Mouse (Mus musculus) heart, adult 2 months (tissue): Measurements from ENCODE around the gene Pomp. TPM values are rescaled to one million over a fixed set of nuclear protein-coding genes. Genes with fewer than 3 reads are reported as not detected.

Experiments
- DNase-seq, 2 experiments: peaks; one replicate each; pipeline ENCODE4 v3.0.0; 2021
- H3K27ac ChIP-seq: fragments of 200-600 bp; 2 replicates; pipeline ENCODE4 v1.8.1; 2022
- H3K27me3 ChIP-seq: fragments of 200-500 bp; 2 replicates; pipeline ENCODE4 v1.6.1; 2012; ENCODE audit warnings: mild to moderate bottlenecking, low read length, inconsistent platforms, mixed read lengths; ENCODE audit not compliant: control insufficient read depth, insufficient read depth
- H3K36me3 ChIP-seq: fragments of 200-500 bp; 2 replicates; pipeline ENCODE4 v1.6.1; 2012; ENCODE audit warnings: low read length, inconsistent platforms; ENCODE audit not compliant: control insufficient read depth, insufficient read depth
- H3K4me1 ChIP-seq: fragments of 200-500 bp; 2 replicates; pipeline ENCODE4 v1.6.1; 2011; ENCODE audit warnings: low read length; ENCODE audit not compliant: control insufficient read depth, insufficient read depth
- H3K4me3 ChIP-seq: fragments of 200-600 bp; 2 replicates; pipeline ENCODE4 v1.8.1; 2022
- H3K79me2 ChIP-seq: fragments of 200-500 bp; replicated peaks from 2 replicates; pipeline ENCODE4 v1.6.1; 2012; ENCODE audit warnings: mild to moderate bottlenecking, inconsistent platforms, low read length, moderate library complexity, mixed read lengths; ENCODE audit not compliant: control insufficient read depth, insufficient read depth
- H3K9ac ChIP-seq: fragments of 200-500 bp; 2 replicates; pipeline ENCODE4 v1.6.1; 2012; ENCODE audit warnings: low read depth, mild to moderate bottlenecking, control low read depth, inconsistent platforms, low read length, mixed read lengths
- CTCF ChIP-seq: fragments of 200-600 bp; IDR thresholded peaks from 2 replicates; pipeline ENCODE4 v1.8.1; 2022; ENCODE audit warnings: antibody characterized with exemption, mild to moderate bottlenecking, moderate library complexity
- EP300 ChIP-seq: fragments of 200-500 bp; IDR thresholded peaks from 2 replicates; pipeline ENCODE4 v1.6.1; 2011; ENCODE audit warnings: low read depth, low read length, control low read depth; ENCODE audit not compliant: insufficient read depth
- POLR2A ChIP-seq: fragments of 200-500 bp; IDR thresholded peaks from 2 replicates; pipeline ENCODE4 v1.6.1; 2011; ENCODE audit warnings: mild to moderate bottlenecking, low read depth, low read length, control low read depth; ENCODE audit not compliant: insufficient read depth
- WGBS: fragments of 180-500 bp; shearing (Covaris S2); methylation state at CpG from one replicate; pipeline ENCODE4 v1.1.7; 2018; 5-methylcytosine and 5-hydroxymethylcytosine counted together
- intact Hi-C: fragments of 180-260 bp; cut with DNase I; formaldehyde crosslinking; loops from one replicate; pipeline ENCODE4 v1.15.1; 2025
- polyA plus RNA-seq: library from polyadenylated mRNA; depleted of rRNA; stranded (reverse); fragments of >200 nt; gene quantifications from 2 replicates; pipeline ENCODE4 v1.2.3, GENCODE M21; 2012
- total RNA-seq, 2 experiments: library from RNA; stranded (reverse); gene quantifications; 2 replicates each; pipeline ENCODE4 v1.2.3; 2021

Pomp gene
- total and polyA plus RNA-seq, 3 experiments: 86.5 to 176 (median 137) TPM

- Histone ChIP-seq H3K27ac (no peak overlapping the region), H3K79me2 (no peaks in the 10 kb centered on the region), H3K36me3 (no peaks in the 10 kb centered on the region), H3K4me1 (0 out of 2 replicates have a peak, but pooled peaks cover under 1% of the 10 kb centered on the region), H3K27me3 (no peaks in the 10 kb centered on the region), H3K9ac (no peak overlapping the region), H3K4me3 (no peak overlapping the region)
- TF ChIP-seq EP300 (no peak), CTCF (peak; percentile 9; the same call in 1 of the 2 replicates)
- DNase-seq: no peak
- intact Hi-C loops: no loop called here
- WGBS: 90% methylated on average over 9 of the region's 9 CpGs
Observed at GRCm38 (mm10) chr5:147817747-147818496, 42.3 kb upstream of the Pomp start.

DNA sequence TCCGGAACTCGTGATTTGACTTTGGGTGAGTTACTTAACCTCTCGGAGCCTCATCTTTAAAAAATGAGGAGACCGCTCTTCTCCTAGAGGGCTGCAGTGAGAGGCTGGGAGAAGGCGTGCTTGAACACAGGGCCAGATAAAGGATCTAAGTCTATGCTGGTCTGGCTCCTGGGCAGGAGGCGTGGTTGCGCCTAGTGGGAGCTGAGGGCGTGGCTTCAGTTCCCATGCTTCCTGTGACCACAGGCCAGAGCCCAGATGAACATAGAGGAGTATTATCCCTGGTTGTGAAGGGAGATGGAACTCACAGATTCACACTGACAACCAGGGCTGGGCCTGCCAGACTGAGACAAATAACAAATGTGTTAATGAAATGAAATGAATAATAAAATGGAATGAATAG, 41.4 kb upstream of the Pomp start:
- intact Hi-C loops: no loop called here
- Histone ChIP-seq H3K9ac (no peak overlapping the region), H3K27me3 (no peaks in the 10 kb centered on the region), H3K36me3 (no peaks in the 10 kb centered on the region), H3K27ac (no peak overlapping the region), H3K79me2 (no peaks in the 10 kb centered on the region), H3K4me3 (no peak overlapping the region), H3K4me1 (no peaks in the 10 kb centered on the region)
- 86% methylated on average over 8 of the region's 8 CpGs for WGBS
- no peak for DNase-seq
- TF ChIP-seq POLR2A: no peak

GRCm38 (mm10) chr5:147819895-147820294, 40.4 kb upstream of the Pomp start:
- intact Hi-C loops: loop anchor here (5.0 kb wide), 1 partner anchor 53 kb away; no protein-coding TSS in a partner anchor
- Histone ChIP-seq H3K4me3 (no peak overlapping the region), H3K79me2 (no peaks in the 10 kb centered on the region), H3K9ac (no peak overlapping the region), H3K4me1 (no peaks in the 10 kb centered on the region), H3K27ac (no peak overlapping the region), H3K36me3 (no peaks in the 10 kb centered on the region), H3K27me3 (no peaks in the 10 kb centered on the region)
- DNase-seq: no peak
- TF ChIP-seq POLR2A: no peak
- TF ChIP-seq CTCF: peak; percentile 28; the same call in 1 of the 2 replicates
- TF ChIP-seq EP300: no peak
- WGBS: 86% methylated on average over 7 of the region's 7 CpGs

DNA sequence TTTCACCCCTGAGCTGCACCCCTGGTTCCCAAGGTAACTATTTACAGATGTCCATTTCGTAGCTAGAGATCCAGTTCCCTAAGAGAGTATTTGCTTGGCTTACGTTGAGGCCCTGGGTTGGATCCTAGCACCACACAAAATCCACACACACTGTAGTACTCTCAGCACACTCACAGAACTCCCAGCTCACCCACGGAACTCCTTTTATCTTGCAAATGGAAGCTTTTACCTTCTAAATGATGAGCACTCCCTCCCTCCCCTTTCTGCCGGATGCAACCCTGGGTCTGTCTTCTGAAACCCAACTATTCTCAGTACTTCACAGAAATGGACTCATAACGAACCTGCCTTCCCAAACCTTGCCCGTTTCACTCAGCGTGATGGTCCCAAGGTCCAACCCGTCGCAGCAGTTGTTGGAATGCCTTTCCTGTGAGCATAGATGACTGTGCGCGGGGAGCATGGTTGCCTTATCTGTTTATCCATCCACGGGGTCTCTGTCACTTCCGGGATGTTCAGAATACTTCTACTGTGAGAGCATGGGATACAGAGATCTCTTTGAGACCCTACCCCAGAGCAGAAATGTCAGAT, 36.1 kb upstream of the Pomp start:
- H3K36me3 ChIP-seq: no peaks in the 10 kb centered on the region
- DNase-seq: no peak
- peaks cover 8% of the 10 kb centered on the region for H3K4me1 ChIP-seq
- H3K4me3 ChIP-seq: no peak overlapping the region
- H3K79me2 ChIP-seq: no peaks in the 10 kb centered on the region
- no peak overlapping the region for H3K9ac ChIP-seq
- 85% methylated on average over 13 of the region's 13 CpGs for WGBS
- H3K27ac ChIP-seq: no peak overlapping the region
- intact Hi-C loops: loop anchor here (5.0 kb wide), 1 partner anchor 57 kb away; no protein-coding TSS in a partner anchor
- H3K27me3 ChIP-seq: no peaks in the 10 kb centered on the region
- TF ChIP-seq EP300: no peak
- no peak for TF ChIP-seq POLR2A
- TF ChIP-seq CTCF: no peak

- Histone ChIP-seq H3K9ac (no peak overlapping the region), H3K4me1 (peaks cover 8% of the 10 kb centered on the region), H3K36me3 (no peaks in the 10 kb centered on the region), H3K27me3 (no peaks in the 10 kb centered on the region), H3K27ac (no peak overlapping the region), H3K4me3 (peak overlapping the region; percentile 13; the same call in 1 of the 2 replicates), H3K79me2 (no peaks in the 10 kb centered on the region)
- intact Hi-C loops: no loop called here
- no peak for TF ChIP-seq EP300
- TF ChIP-seq CTCF: no peak
- TF ChIP-seq POLR2A: no peak
- 11% methylated on average over 22 of the region's 22 CpGs for WGBS
- peak; percentile 20 to 40 for DNase-seq
Observed at GRCm38 (mm10) chr5:147825375-147825969, 34.8 kb upstream of the Pomp start.

GRCm38 (mm10) chr5:147826091-147826490, 34.2 kb upstream of the Pomp start:
- Histone ChIP-seq H3K4me3 (no peak overlapping the region; the same call in 1 of the 2 replicates), H3K27ac (no peak overlapping the region), H3K9ac (no peak overlapping the region), H3K36me3 (no peaks in the 10 kb centered on the region), H3K27me3 (no peaks in the 10 kb centered on the region), H3K4me1 (peaks cover 8% of the 10 kb centered on the region), H3K79me2 (no peaks in the 10 kb centered on the region)
- 20% methylated on average over 9 of the region's 9 CpGs for WGBS
- TF ChIP-seq CTCF (no peak), EP300 (no peak), POLR2A (no peak)
- DNase-seq: peak in 1 of 2 experiments; percentile 31
- intact Hi-C loops: no loop called here
